Comparison of ENCODE assay signal across 14 mouse cellular contexts in genomic region chrX:99335886-99336589, GRCm38 (mm10).
DNase-seq lines count a peak whose midpoint lies in the region; ATAC-seq and TF ChIP-seq lines count a peak whose summit lies in the region.
"Had no signal": no experiment of that assay in that cellular context is flagged by ENCODE, and none has a peak within 500 bp of the region (broad histone marks: within the 10 kb centered on the region; RNA-seq: fewer than 3 reads in every experiment).

No protein-coding gene starts in this region.

- no peak for TF ChIP-seq EP300 in stomach, postnatal 0 days (optimal IDR thresholded peaks at IDR 0.05)

- no peak for ATAC-seq in hindbrain, embryonic 16.5 days
- ATAC-seq in lung, embryonic 14.5 days (ENCODE audit: insufficient read depth): no peak
- 0 out of 2 replicates have a peak, but pooled peaks have one; percentile 36 for ATAC-seq in stomach, postnatal 0 days (ENCODE audit: low FRiP score, low TSS enrichment)
- ATAC-seq: forebrain, embryonic 15.5 days; Patski had no signal

- H3K9ac ChIP-seq in hindbrain, embryonic 16.5 days (ENCODE audit: low read depth, low read length): no peak overlapping the region
- H3K9ac ChIP-seq in lung, embryonic 14.5 days: no peak overlapping the region
- no peak overlapping the region for H3K9ac ChIP-seq in stomach, postnatal 0 days (ENCODE audit: low read length)
- H3K9ac ChIP-seq: forebrain, embryonic 15.5 days had no signal

- DNase-seq in hindbrain, embryonic 10.5 days (ENCODE audit: low spot score): no peak
- DNase-seq in lung, embryonic 14.5 days: no peak
- DNase-seq in lung, adult 18-20 months: no peak
- DNase-seq in stomach, postnatal 0 days (ENCODE audit: low spot score): no peak
- DNase-seq in cerebellum, postnatal 10 days: no peak
- no peak for DNase-seq in layer of hippocampus, adult 8-10 months (ENCODE audit: low spot score in 2 of 2)
- DNase-seq: adrenal gland, postnatal 36 days; cerebellum, adult 8-10 months; right cerebral cortex, postnatal 4 days had no signal

- no peaks in the 10 kb centered on the region for H3K9me3 ChIP-seq in hindbrain, embryonic 10.5 days
- no peaks in the 10 kb centered on the region for H3K9me3 ChIP-seq in hindbrain, embryonic 16.5 days (ENCODE audit: control insufficient read depth, low read length)
- no peaks in the 10 kb centered on the region for H3K9me3 ChIP-seq in lung, embryonic 14.5 days (ENCODE audit: low read depth, low read length)
- H3K9me3 ChIP-seq in stomach, postnatal 0 days (ENCODE audit: control insufficient read depth, low read length): no peaks in the 10 kb centered on the region
- H3K9me3 ChIP-seq: forebrain, embryonic 15.5 days had no signal

- peaks cover 46% of the 10 kb centered on the region for H3K4me1 ChIP-seq in hindbrain, embryonic 10.5 days (replicated peaks)
- no peaks in the 10 kb centered on the region for H3K4me1 ChIP-seq in hindbrain, embryonic 16.5 days (ENCODE audit: control insufficient read depth, insufficient read depth, low read depth, low read length)
- 0 out of 2 replicates have a peak, but pooled peaks cover 5% of the 10 kb centered on the region for H3K4me1 ChIP-seq in lung, embryonic 14.5 days (ENCODE audit: insufficient read depth)
- H3K4me1 ChIP-seq in embryonic fibroblast, embryonic 13.5 days (ENCODE audit: control insufficient read depth, insufficient read depth, low read length): no peaks in the 10 kb centered on the region
- no peaks in the 10 kb centered on the region for H3K4me1 ChIP-seq in stomach, postnatal 0 days (replicated peaks; ENCODE audit: control insufficient read depth, insufficient read depth)

- H3K4me2 ChIP-seq in hindbrain, embryonic 16.5 days (ENCODE audit: low read length): no peak overlapping the region
- H3K4me2 ChIP-seq in lung, embryonic 14.5 days: no peak overlapping the region
- no peak overlapping the region for H3K4me2 ChIP-seq in stomach, postnatal 0 days (replicated peaks; ENCODE audit: low read depth)
- H3K4me2 ChIP-seq: forebrain, embryonic 15.5 days had no signal

- WGBS in hindbrain, embryonic 10.5 days: 37% methylated on average over 8 of the region's 8 CpGs
- 43% methylated on average over 8 of the region's 8 CpGs for WGBS in hindbrain, embryonic 16.5 days
- WGBS in lung, embryonic 14.5 days: 45% methylated on average over 8 of the region's 8 CpGs
- 56% methylated on average over 8 of the region's 8 CpGs for WGBS in stomach, postnatal 0 days

- no peak overlapping the region for H3K4me3 ChIP-seq in hindbrain, embryonic 10.5 days
- H3K4me3 ChIP-seq in hindbrain, embryonic 16.5 days (ENCODE audit: low read length): no peak overlapping the region
- H3K4me3 ChIP-seq in lung, embryonic 14.5 days (ENCODE audit: low read depth, low read length): no peak overlapping the region
- no peak overlapping the region for H3K4me3 ChIP-seq in embryonic fibroblast, embryonic 13.5 days (ENCODE audit: insufficient read depth, low read length)
- H3K4me3 ChIP-seq in stomach, postnatal 0 days (ENCODE audit: low read depth, low read length): no peak overlapping the region
- H3K4me3 ChIP-seq: erythroblast, embryonic 14.5 days; forebrain, embryonic 15.5 days had no signal

- no peaks in the 10 kb centered on the region for H3K36me3 ChIP-seq in hindbrain, embryonic 10.5 days
- H3K36me3 ChIP-seq in hindbrain, embryonic 16.5 days (ENCODE audit: control insufficient read depth, insufficient read depth, low read length): no peaks in the 10 kb centered on the region
- no peaks in the 10 kb centered on the region for H3K36me3 ChIP-seq in lung, embryonic 14.5 days (ENCODE audit: insufficient read depth)
- no peaks in the 10 kb centered on the region for H3K36me3 ChIP-seq in stomach, postnatal 0 days (ENCODE audit: control insufficient read depth, insufficient read depth, low read length)
- H3K36me3 ChIP-seq: forebrain, embryonic 15.5 days had no signal

- peak overlapping the region; percentile 59; the same call in 1 of the 2 replicates for H3K27ac ChIP-seq in hindbrain, embryonic 10.5 days
- H3K27ac ChIP-seq in hindbrain, embryonic 16.5 days (ENCODE audit: low read depth, low read length): no peak overlapping the region
- peak overlapping the region; percentile 65; the same call in 1 of the 2 replicates for H3K27ac ChIP-seq in lung, embryonic 14.5 days (ENCODE audit: low read depth)
- peak overlapping the region; percentile 16; the same call in 1 of the 2 replicates for H3K27ac ChIP-seq in embryonic fibroblast, embryonic 13.5 days (ENCODE audit: insufficient read depth, low read length)
- H3K27ac ChIP-seq in stomach, postnatal 0 days (replicated peaks): no peak overlapping the region
- H3K27ac ChIP-seq: forebrain, embryonic 15.5 days had no signal

- TF ChIP-seq CTCF in lung, embryonic 14.5 days (IDR thresholded peaks at IDR 0.05; ENCODE audit: low read depth): no peak
- no peak for TF ChIP-seq CTCF in embryonic fibroblast, embryonic 13.5 days (IDR thresholded peaks at IDR 0.05; ENCODE audit: borderline replicate concordance, insufficient read depth, low read length)
- TF ChIP-seq CTCF in stomach, postnatal 0 days (IDR thresholded peaks at IDR 0.05; ENCODE audit: low read depth): no peak

- H3K27me3 ChIP-seq in hindbrain, embryonic 10.5 days (ENCODE audit: insufficient read depth, poor library complexity, severe bottlenecking): peaks cover 91% of the 10 kb centered on the region
- peaks cover 2% of the 10 kb centered on the region; the same call in 1 of the 2 replicates for H3K27me3 ChIP-seq in hindbrain, embryonic 16.5 days (replicated peaks; ENCODE audit: control insufficient read depth, insufficient read depth, low read length)
- H3K27me3 ChIP-seq in lung, embryonic 14.5 days (ENCODE audit: insufficient read depth, low read length): no peaks in the 10 kb centered on the region
- H3K27me3 ChIP-seq in stomach, postnatal 0 days (ENCODE audit: control insufficient read depth, insufficient read depth, low read length): no peaks in the 10 kb centered on the region
- H3K27me3 ChIP-seq: forebrain, embryonic 15.5 days had no signal

- TF ChIP-seq POLR2A in embryonic fibroblast, embryonic 13.5 days (IDR thresholded peaks at IDR 0.05; ENCODE audit: low read depth, low read length): no peak

Comparison
In these comparisons a context has a peak if more than half of its experiments do, and no peak if none do; other contexts are left out.
1. H3K27ac ChIP-seq: peak in hindbrain, embryonic 10.5 days (single experiment), lung, embryonic 14.5 days (single experiment) and embryonic fibroblast, embryonic 13.5 days (single experiment); none in hindbrain, embryonic 16.5 days (single experiment) and stomach, postnatal 0 days (single experiment).